Mouse (Mus musculus): ENCODE measurements around the gene Gtpbp3. TPM values are rescaled to one million over a fixed set of nuclear protein-coding genes. Genes with fewer than 3 reads are reported as not detected.
"Not testable (repeated sequence)": the region's sequence is repeated elsewhere in the genome, so short reads cannot be mapped to it uniquely, and the experiment has no call there.

Gene Gtpbp3
- polyA plus RNA-seq, 1 experiment from 2014 or later = 19.2 TPM

DNA sequence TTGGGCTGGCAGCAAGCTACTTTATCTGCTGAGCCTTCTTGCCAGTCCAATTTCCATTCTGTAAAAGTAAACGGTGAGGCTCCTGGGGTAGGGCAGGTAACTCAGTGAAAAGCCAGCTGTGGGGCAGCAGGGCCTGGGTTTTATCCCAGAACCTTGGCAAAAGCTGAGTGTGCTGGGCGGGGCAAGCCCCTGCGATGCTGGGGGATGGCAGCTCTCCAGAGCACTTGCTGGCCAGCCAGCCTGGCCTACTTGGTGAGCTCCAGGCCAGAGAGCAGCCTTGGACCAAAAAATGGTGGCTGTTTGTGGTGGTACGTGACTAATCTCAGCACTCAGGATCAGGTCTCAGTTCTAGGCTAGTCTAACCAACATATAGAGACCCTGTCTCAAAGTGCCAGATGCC lies 18.1 kb downstream of the Gtpbp3 start:
- ATAC-seq (ENCODE audit: insufficient number of reproducible peaks, low FRiP score, low TSS enrichment, low read depth) = no peak
- Histone ChIP-seq H3K36me3 (no peaks in the 10 kb centered on the region), H3K9me3 (no peaks in the 10 kb centered on the region), H3K27ac (no peak overlapping the region), H3K4me1 (peaks cover 14% of the 10 kb centered on the region), H3K9ac (no peak overlapping the region), H3K4me2 (no peak overlapping the region), H3K27me3 (peaks cover 55% of the 10 kb centered on the region), H3K4me3 (no peak overlapping the region)
- WGBS = 65% methylated on average over 4 of the region's 4 CpGs

- Histone ChIP-seq H3K27me3 (peaks cover 65% of the 10 kb centered on the region), H3K4me3 (peak overlapping the region; percentile 34), H3K4me2 (peak overlapping the region; percentile 54), H3K9me3 (no peaks in the 10 kb centered on the region), H3K9ac (no peak overlapping the region), H3K36me3 (no peaks in the 10 kb centered on the region), H3K4me1 (peaks cover 14% of the 10 kb centered on the region), H3K27ac (no peak overlapping the region)
- WGBS = under 1% methylated on average over 61 of the region's 61 CpGs
- 0 out of 2 replicates have a peak, but pooled peaks have one; percentile 27 for ATAC-seq (ENCODE audit: insufficient number of reproducible peaks, low FRiP score, low TSS enrichment, low read depth)
Measured at GRCm38 (mm10) chr8:71507589-71508104, 19.7 kb downstream of the Gtpbp3 start.

GRCm38 (mm10) chr8:71509316-71509715 lies 21.4 kb downstream of the Gtpbp3 start:
- WGBS = 40% methylated on average over 2 of the region's 2 CpGs
- Histone ChIP-seq H3K4me2 (no peak overlapping the region), H3K4me1 (peaks cover 14% of the 10 kb centered on the region), H3K27me3 (peaks cover 65% of the 10 kb centered on the region), H3K9ac (no peak overlapping the region), H3K36me3 (no peaks in the 10 kb centered on the region), H3K9me3 (no peaks in the 10 kb centered on the region), H3K27ac (no peak overlapping the region), H3K4me3 (no peak overlapping the region)
- no peak for ATAC-seq (ENCODE audit: insufficient number of reproducible peaks, low FRiP score, low TSS enrichment, low read depth)

- Histone ChIP-seq H3K9me3 (no peaks in the 10 kb centered on the region), H3K27ac (no peak within 1 kb of the TSS), H3K4me1 (peaks cover 14% of the 10 kb centered on the region), H3K4me3 (peak within 1 kb of the TSS; percentile 10; the same call in 1 of the 2 replicates), H3K36me3 (no peaks in the 10 kb centered on the region), H3K4me2 (no peak within 1 kb of the TSS), H3K27me3 (peaks cover 49% of the 10 kb centered on the region), H3K9ac (no peak within 1 kb of the TSS)
- WGBS = 49% methylated on average over 14 of the region's 14 CpGs
- no peak for ATAC-seq (ENCODE audit: insufficient number of reproducible peaks, low FRiP score, low TSS enrichment, low read depth)
Measured at GRCm38 (mm10) chr8:71511644-71512043, 23.7 kb downstream of the Gtpbp3 start, which contains the start of gene Plvap. Plvap (minus strand) TSS chr8:71511752.

DNA sequence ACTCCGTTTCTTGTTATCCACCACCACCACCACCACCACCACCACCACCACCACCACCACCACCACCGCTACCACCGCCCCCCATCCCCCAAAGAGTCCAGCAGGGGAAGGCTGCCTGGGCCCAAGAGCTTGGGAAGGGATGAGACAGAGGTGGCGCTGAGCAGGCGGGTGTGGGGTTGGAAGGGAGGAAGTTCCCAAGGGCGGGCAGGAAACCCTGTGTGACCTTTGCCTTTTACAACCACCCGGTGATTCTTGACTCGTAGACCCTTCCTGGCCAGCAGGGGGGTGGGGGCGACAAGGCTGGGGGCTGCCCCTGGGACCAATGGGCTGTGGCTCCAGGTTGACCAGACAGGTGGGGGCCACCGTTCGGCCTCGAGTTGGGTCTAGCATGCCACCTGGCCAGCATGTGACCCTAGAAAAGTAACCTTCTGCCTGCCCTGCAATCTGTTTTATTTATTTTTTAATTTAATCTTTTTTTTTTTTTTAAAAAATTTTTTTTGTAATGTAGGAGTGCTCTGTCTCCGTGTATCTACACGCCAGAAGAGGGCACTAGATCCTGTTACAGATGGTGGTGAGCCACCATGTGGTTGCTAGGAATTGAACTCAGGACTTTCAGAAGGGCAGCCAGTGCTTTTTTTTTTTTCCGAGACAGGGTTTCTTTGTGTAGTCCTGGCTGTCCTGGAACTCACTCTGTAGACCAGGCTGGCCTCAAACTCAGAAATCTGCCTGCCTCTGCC lies 25.3 kb downstream of the Gtpbp3 start:
- Histone ChIP-seq H3K4me1 (peaks cover 3% of the 10 kb centered on the region), H3K27me3 (peaks cover 33% of the 10 kb centered on the region), H3K9me3 (no peaks in the 10 kb centered on the region), H3K4me3 (no peak overlapping the region), H3K9ac (no peak overlapping the region), H3K36me3 (no peaks in the 10 kb centered on the region), H3K4me2 (no peak overlapping the region), H3K27ac (no peak overlapping the region)
- ATAC-seq (ENCODE audit: insufficient number of reproducible peaks, low FRiP score, low TSS enrichment, low read depth) = no peak
- WGBS = 64% methylated on average over 15 of the region's 15 CpGs

DNA sequence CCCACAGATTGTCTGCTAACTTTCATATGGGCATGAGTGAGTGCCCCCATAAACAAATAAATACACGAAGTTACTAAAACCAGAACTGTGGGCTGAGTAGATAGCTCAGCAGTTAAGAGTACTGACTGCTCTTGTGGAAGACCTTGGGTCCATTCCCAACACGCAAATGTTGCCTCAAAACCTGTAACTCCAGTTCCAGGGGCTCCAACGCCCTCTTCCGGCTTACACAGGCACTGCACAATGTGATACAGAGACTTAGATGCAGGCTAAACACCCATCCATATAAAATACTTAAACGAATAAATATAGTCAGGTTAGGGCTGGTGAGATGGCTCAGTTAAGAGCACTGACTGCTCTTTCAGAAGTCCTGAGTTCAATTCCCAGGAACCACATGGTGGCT lies 27.1 kb downstream of the Gtpbp3 start:
- ATAC-seq (ENCODE audit: insufficient number of reproducible peaks, low FRiP score, low TSS enrichment, low read depth) = no peak
- peaks cover 19% of the 10 kb centered on the region for H3K27me3 ChIP-seq
- 69% methylated on average over 5 of the region's 5 CpGs for WGBS
- H3K9ac ChIP-seq = no peak overlapping the region
- no peaks in the 10 kb centered on the region for H3K4me1 ChIP-seq
- H3K4me2 ChIP-seq = no peak overlapping the region
- H3K27ac ChIP-seq = no peak overlapping the region
- H3K9me3 ChIP-seq = no peaks in the 10 kb centered on the region
- H3K36me3 ChIP-seq = no peaks in the 10 kb centered on the region
- no peak overlapping the region for H3K4me3 ChIP-seq

GRCm38 (mm10) chr8:71516786-71517185 lies 28.9 kb downstream of the Gtpbp3 start:
- no peak overlapping the region for H3K4me3 ChIP-seq

DNA sequence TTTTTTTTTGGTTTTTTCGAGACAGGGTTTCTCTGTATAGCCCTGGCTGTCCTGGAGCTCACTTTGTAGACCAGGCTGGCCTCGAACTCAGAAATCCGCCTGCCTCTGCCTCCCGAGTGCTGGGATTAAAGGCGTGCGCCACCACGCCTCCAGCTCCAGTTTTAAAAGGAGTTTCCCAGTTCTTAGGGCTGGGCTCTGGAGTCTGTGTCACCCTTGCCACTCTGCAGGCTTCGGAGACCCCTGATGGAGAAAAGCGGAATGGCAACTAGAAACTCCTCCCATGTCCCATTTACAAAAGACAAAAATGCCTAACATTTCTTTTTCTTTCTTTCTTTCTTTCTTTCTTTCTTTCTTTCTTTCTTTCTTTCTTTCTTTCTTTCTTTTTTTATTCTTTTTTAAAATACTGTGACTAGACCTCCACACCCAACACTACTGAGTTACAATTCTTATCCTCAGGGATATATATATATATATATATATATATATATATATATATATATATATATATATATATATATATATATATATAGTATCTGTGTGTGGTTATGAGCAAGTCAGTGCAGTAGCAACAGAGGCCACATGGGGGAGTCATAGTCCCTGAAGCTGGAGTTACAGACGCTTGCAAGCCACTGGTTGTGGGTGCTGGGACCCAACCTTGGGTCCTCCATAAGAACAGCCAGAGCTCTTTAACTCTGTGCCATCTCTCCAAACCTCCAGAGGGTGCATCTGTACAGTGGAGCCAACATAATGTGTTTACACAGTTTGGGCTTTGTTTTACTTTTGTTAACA lies 31.3 kb downstream of the Gtpbp3 start:
- WGBS = 41% methylated on average over 10 of the region's 10 CpGs
- not testable (repeated sequence) for H3K4me2 ChIP-seq; H3K9ac ChIP-seq; H3K4me1 ChIP-seq; ATAC-seq (ENCODE audit: insufficient number of reproducible peaks, low FRiP score, low TSS enrichment, low read depth); H3K9me3 ChIP-seq; H3K36me3 ChIP-seq; H3K27ac ChIP-seq; H3K4me3 ChIP-seq
- peaks cover 16% of the 10 kb centered on the region for H3K27me3 ChIP-seq

More at GRCm38 (mm10) chr8:71516786-71517185, 28.9 kb downstream of the Gtpbp3 start:
- no peaks in the 10 kb centered on the region for H3K9me3 ChIP-seq
- no peak overlapping the region for H3K27ac ChIP-seq
- 16% methylated on average over 6 of the region's 6 CpGs for WGBS
- H3K4me2 ChIP-seq = no peak overlapping the region
- H3K36me3 ChIP-seq = no peaks in the 10 kb centered on the region
- H3K27me3 ChIP-seq = peaks cover 4% of the 10 kb centered on the region
- ATAC-seq (ENCODE audit: insufficient number of reproducible peaks, low FRiP score, low TSS enrichment, low read depth) = no peak
- no peak overlapping the region for H3K9ac ChIP-seq
- peaks cover 6% of the 10 kb centered on the region for H3K4me1 ChIP-seq

DNA sequence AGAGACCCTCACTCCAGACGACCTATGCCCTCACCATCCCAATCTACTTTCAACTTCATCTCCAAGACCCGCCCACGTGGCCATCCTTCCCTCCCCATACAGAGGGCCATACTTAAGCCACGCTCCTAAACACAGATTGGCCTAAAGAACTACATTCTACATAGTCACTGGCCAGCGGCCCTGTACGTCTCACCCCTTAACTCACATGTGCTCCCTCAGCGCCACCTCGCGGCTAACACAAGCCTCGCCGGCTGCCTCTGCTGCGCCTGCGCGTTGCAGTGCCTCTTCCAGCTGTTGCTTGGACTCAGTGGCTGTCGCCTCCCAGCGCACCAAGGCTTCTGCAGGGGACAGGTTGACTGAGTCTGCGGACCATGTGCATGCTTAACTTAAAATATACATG lies 33.7 kb downstream of the Gtpbp3 start:
- no peaks in the 10 kb centered on the region for H3K9me3 ChIP-seq
- no peaks in the 10 kb centered on the region for H3K36me3 ChIP-seq
- H3K27me3 ChIP-seq = peaks cover 38% of the 10 kb centered on the region
- no peak overlapping the region for H3K9ac ChIP-seq
- peak overlapping the region; percentile 4; the same call in 1 of the 2 replicates for H3K4me3 ChIP-seq
- peak; percentile 78 for ATAC-seq (ENCODE audit: insufficient number of reproducible peaks, low FRiP score, low TSS enrichment, low read depth)
- peaks cover 20% of the 10 kb centered on the region for H3K4me1 ChIP-seq
- WGBS = 2% methylated on average over 17 of the region's 17 CpGs
- H3K27ac ChIP-seq = no peak overlapping the region
- H3K4me2 ChIP-seq = peak overlapping the region; percentile 34

GRCm38 (mm10) chr8:71525226-71526050 lies 37.5 kb downstream of the Gtpbp3 start, which contains the start of gene Ccdc194:
Ccdc194 (minus strand) TSS chr8:71525711.
- peaks cover 43% of the 10 kb centered on the region for H3K27me3 ChIP-seq
- H3K27ac ChIP-seq = no peak within 1 kb of the TSS
- peaks cover 29% of the 10 kb centered on the region for H3K4me1 ChIP-seq
- WGBS = 13% methylated on average over 46 of the region's 46 CpGs
- H3K4me2 ChIP-seq = 0 out of 2 replicates have a peak within 1 kb of the TSS, but pooled peaks have one; percentile 17
- no peaks in the 10 kb centered on the region for H3K36me3 ChIP-seq
- no peak within 1 kb of the TSS for H3K4me3 ChIP-seq
- no peak for ATAC-seq (ENCODE audit: insufficient number of reproducible peaks, low FRiP score, low TSS enrichment, low read depth)
- no peak within 1 kb of the TSS for H3K9ac ChIP-seq
- H3K9me3 ChIP-seq = no peaks in the 10 kb centered on the region

DNA sequence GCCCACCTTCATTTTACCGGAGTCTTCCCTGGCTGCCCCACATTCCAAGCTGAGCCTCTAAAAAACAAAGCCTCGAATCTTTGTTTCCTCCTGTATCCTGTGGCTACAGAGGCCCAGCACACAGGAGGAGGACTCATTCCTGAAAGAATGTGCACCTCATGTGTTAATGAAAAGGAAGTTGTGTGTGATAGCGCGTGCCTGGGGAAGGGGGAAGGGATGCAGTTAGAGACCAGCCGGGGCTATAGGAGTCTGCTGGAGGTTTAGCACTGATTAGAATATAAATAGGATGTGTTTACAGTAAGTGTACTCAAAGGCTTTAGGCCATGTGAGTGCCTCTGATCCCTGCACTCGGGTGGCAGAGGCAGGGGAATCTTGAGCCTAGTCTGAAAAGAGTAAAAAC lies 38.4 kb downstream of the Gtpbp3 start:
- peaks cover 28% of the 10 kb centered on the region for H3K4me1 ChIP-seq
- H3K27me3 ChIP-seq = peaks cover 39% of the 10 kb centered on the region
- H3K27ac ChIP-seq = no peak overlapping the region
- H3K9me3 ChIP-seq = no peaks in the 10 kb centered on the region
- 17% methylated on average over 6 of the region's 6 CpGs for WGBS
- H3K4me3 ChIP-seq = no peak overlapping the region
- no peaks in the 10 kb centered on the region for H3K36me3 ChIP-seq
- H3K9ac ChIP-seq = no peak overlapping the region
- no peak overlapping the region for H3K4me2 ChIP-seq
- ATAC-seq (ENCODE audit: insufficient number of reproducible peaks, low FRiP score, low TSS enrichment, low read depth) = no peak
